Mouse (Mus musculus) monocyte, adult 59 days (primary cell): ENCODE data around the gene Krt8. TPM values are rescaled to one million over a fixed set of nuclear protein-coding genes. Genes with fewer than 3 reads are reported as not detected.

Experiments used
- total RNA-seq, 2 experiments: library from RNA; stranded (reverse); gene quantifications; one replicate each; pipeline ENCODE4 v1.2.4; 2023

Gene Krt8
- under 1 TPM in 1 of 2 experiments, not detected in 1; 0.36 TPM for total RNA-seq

GRCm38 (mm10) chr15:102004189-102004588, at the start of gene Krt8:
TSS of gene Krt8 (minus strand) at chr15:102004482.

GRCm38 (mm10) chr15:102028040-102028439, 23.8 kb upstream of the Krt8 start, which contains the start of gene Krt18:
TSS of gene Krt18 (plus strand) at chr15:102028180.

GRCm38 (mm10) chr15:101954187-101954586, 50.1 kb downstream of the Krt8 start, which contains the start of gene Krt78:
TSS of gene Krt78 (minus strand) at chr15:101954287.

Other genes with a start within 250 kb of the Krt8 start
- gene Krt72, start 218.0 kb downstream of the Krt8 start, total RNA-seq: not detected
- not detected for gene Krt73, start 202.1 kb downstream of the Krt8 start, total RNA-seq
- gene Krt2, start 186.3 kb downstream of the Krt8 start, total RNA-seq: not detected
- gene Krt1, start 153.7 kb downstream of the Krt8 start, total RNA-seq: not detected
- gene Krt77, start 134.8 kb downstream of the Krt8 start, total RNA-seq: not detected
- gene Krt76, start 111.6 kb downstream of the Krt8 start, total RNA-seq: not detected
- gene Krt4, start 79.7 kb downstream of the Krt8 start, total RNA-seq: not detected
- gene Krt79, start 64.2 kb downstream of the Krt8 start, total RNA-seq: not detected
- gene Krt78, start 50.2 kb downstream of the Krt8 start, total RNA-seq: not detected
- not detected for gene Krt18, start 23.7 kb upstream of the Krt8 start, total RNA-seq
- 100 to 1,000 TPM; 224 to 241 TPM for gene Eif4b, start 69.3 kb upstream of the Krt8 start, total RNA-seq
- gene Tns2, start 95.9 kb upstream of the Krt8 start, total RNA-seq: 1 to 10 TPM in 1 of 2 experiments, under 1 TPM in 1; 0.82 to 1.5 TPM
- gene Spryd3, start 131.8 kb upstream of the Krt8 start, total RNA-seq: 10 to 100 TPM; 23.5 to 24.4 TPM
- 1 to 10 TPM; 1.3 to 2.7 TPM for gene Igfbp6, start 139.9 kb upstream of the Krt8 start, total RNA-seq
- 1 to 10 TPM in 1 of 2 experiments, under 1 TPM in 1; 0.70 to 1.4 TPM for gene Soat2, start 146.0 kb upstream of the Krt8 start, total RNA-seq
- 10 to 100 TPM; 81.6 to 82.5 TPM for gene Zfp740, start 198.8 kb upstream of the Krt8 start, total RNA-seq
- 10 to 100 TPM; 23.0 to 29.3 TPM for gene Csad, start 200.2 kb upstream of the Krt8 start, total RNA-seq
- 100 to 1,000 TPM; 452 to 480 TPM for gene Itgb7, start 227.5 kb upstream of the Krt8 start, total RNA-seq